Mouse (Mus musculus) midbrain, embryonic 12.5 days (tissue): ENCODE measurements around the gene Smg9. TPM values are rescaled to one million over a fixed set of nuclear protein-coding genes. Genes with fewer than 3 reads are reported as not detected.

Experiments
- ATAC-seq: fragments of 200-750 bp; cut with Nextera tagmentation; 2 replicates; pipeline ENCODE4 v1.8.0; 2017; ENCODE audit warnings: low read depth, moderate TSS enrichment, moderate library complexity; ENCODE audit not compliant: low FRiP score
- H3K27ac ChIP-seq: fragments of 300-500 bp; sonication (generic); replicated peaks from 2 replicates; pipeline ENCODE4 v1.5.1; 2016; ENCODE audit warnings: mild to moderate bottlenecking
- H3K27me3 ChIP-seq: fragments of 300-500 bp; sonication (generic); 2 replicates; pipeline ENCODE4 v1.6.1; 2016; ENCODE audit warnings: mild to moderate bottlenecking
- H3K36me3 ChIP-seq: fragments of 300-500 bp; sonication (generic); 2 replicates; pipeline ENCODE4 v1.6.1; 2016
- H3K4me1 ChIP-seq: fragments of 300-500 bp; sonication (generic); 2 replicates; pipeline ENCODE4 v1.6.1; 2016
- H3K4me2 ChIP-seq: fragments of 300-500 bp; sonication (generic); replicated peaks from 2 replicates; pipeline ENCODE4 v1.6.1; 2016; ENCODE audit warnings: mild to moderate bottlenecking, moderate library complexity
- H3K4me3 ChIP-seq: fragments of 300-500 bp; sonication (generic); 2 replicates; pipeline ENCODE4 v1.5.1; 2016; ENCODE audit warnings: mild to moderate bottlenecking
- H3K9ac ChIP-seq: fragments of 300-500 bp; sonication (generic); replicated peaks from 2 replicates; pipeline ENCODE4 v1.6.1; 2016; ENCODE audit warnings: mild to moderate bottlenecking, moderate library complexity
- H3K9me3 ChIP-seq: fragments of 300-500 bp; sonication (generic); 2 replicates; pipeline ENCODE4 v1.6.1; 2016; ENCODE audit warnings: mild to moderate bottlenecking
- WGBS: fragments of 180-500 bp; shearing (Covaris S2); methylation state at CpG from one replicate; pipeline ENCODE4 v1.1.7; 2016; 5-methylcytosine and 5-hydroxymethylcytosine counted together
- polyA plus RNA-seq: library from polyadenylated mRNA; unstranded; fragments of >200 nt; fragmentation: Nextera tagmentation; extraction: Ambion mirVana; gene quantifications from 2 replicates; pipeline ENCODE4 v1.2.1, GENCODE M21; 2016

Smg9 gene
- 30.9 and 32.4 TPM in 2 replicates for polyA plus RNA-seq

DNA sequence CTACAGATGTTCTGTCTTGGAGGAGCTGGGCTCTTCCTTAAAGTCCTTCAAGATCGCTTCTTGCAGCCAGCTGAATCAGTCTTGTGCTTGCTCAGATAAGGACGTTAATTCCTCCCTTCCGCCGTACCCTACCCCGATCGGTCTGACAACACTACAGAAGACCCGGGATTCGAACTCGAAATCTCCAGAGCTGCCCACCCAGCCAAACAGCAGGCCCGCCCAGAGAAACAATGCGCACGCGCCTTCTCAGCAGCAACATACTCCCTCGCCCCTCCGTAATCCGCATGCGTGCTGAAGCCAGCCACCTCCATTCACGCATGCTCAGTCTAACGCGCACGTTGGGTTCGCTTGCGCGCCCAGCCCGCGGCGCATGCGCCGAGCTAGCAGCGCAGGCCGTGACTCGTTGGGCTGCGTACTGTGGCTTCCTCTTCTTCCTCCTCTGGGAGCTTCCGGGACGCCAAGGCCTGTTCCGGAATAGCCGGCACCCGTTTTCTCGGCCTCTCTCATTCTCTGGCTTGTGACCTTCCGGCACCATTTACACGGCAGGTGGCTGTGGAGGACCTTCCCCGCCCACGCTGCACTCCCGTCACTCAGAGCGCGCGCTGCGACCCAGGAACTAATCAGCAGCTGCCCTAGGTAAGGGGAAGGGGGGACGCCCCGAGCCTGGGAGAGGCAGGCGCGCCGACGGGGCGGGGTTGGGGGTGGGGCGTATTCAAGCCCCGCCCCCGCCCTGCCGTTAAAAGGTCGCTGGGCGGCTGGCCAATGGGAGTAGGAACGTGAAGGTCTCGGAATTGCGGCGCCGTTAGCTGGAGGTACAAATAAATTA lies at the start of gene Smg9:
TSS of gene Smg9 (plus strand) at position 364 of the 826 bp plus-strand sequence.
- peaks cover 5% of the 10 kb centered on the region; the same call in 1 of the 2 replicates for H3K4me1 ChIP-seq
- H3K27ac ChIP-seq = peak within 1 kb of the TSS; percentile 97
- peak within 1 kb of the TSS; percentile 62 for H3K4me2 ChIP-seq
- H3K36me3 ChIP-seq = peaks cover 25% of the 10 kb centered on the region
- H3K4me3 ChIP-seq = peak within 1 kb of the TSS; percentile 66
- H3K9me3 ChIP-seq = no peaks in the 10 kb centered on the region
- 3% methylated on average over 66 of the region's 66 CpGs for WGBS
- no peaks in the 10 kb centered on the region for H3K27me3 ChIP-seq
- ATAC-seq = peak; percentile 97
- H3K9ac ChIP-seq = peak within 1 kb of the TSS; percentile 65

DNA sequence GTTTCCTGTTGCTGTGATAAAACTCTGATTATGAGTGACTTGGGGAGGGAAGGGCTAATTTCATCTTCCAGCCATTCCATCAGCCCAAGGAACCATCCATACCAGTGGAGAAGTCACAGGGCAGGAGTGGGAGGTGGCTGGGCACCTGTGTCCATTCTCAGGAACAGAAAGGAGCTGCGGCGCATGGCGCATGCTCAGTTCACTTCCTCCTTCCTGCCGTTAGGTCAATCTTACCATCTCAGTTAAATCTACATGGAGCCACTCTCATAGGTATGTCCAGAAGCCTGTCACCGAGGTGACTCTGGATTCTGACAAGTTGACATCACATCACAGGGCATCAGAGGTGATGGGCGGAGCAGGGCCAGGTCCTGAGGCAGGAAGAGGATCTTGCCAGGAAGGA lies 43.8 kb upstream of the Smg9 start:
- H3K9ac ChIP-seq = no peak overlapping the region
- H3K4me2 ChIP-seq = no peak overlapping the region
- WGBS = 89% methylated on average over 6 of the region's 6 CpGs
- no peak for ATAC-seq
- no peaks in the 10 kb centered on the region for H3K36me3 ChIP-seq
- H3K9me3 ChIP-seq = no peaks in the 10 kb centered on the region
- no peak overlapping the region for H3K4me3 ChIP-seq
- H3K4me1 ChIP-seq = no peaks in the 10 kb centered on the region
- no peak overlapping the region for H3K27ac ChIP-seq
- 0 out of 2 replicates have a peak, but pooled peaks cover 4% of the 10 kb centered on the region for H3K27me3 ChIP-seq

GRCm38 (mm10) chr7:24356081-24356480 lies 43.3 kb upstream of the Smg9 start:
- no peaks in the 10 kb centered on the region for H3K4me1 ChIP-seq
- 0 out of 2 replicates have a peak, but pooled peaks cover 4% of the 10 kb centered on the region for H3K27me3 ChIP-seq
- WGBS = 83% methylated on average over 10 of the region's 10 CpGs

DNA sequence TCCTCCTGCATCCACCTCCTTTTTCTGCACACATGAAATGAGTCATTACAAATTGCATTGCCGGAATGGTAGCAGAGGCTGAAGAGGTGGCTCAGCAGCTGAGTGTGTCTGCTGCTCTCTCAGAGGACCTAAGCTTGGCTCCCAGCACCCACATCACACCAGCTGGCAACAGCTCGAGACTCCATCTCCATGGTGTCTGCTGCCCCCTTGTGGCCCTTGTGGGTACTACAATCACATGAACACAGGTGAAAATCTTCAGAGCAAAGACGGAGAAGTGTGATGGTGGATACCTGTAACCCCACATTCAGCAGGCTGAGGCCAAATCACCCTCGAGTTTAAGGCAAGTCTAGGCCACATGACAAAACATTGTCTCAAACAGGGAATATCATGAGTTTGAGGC lies 41.5 kb upstream of the Smg9 start:
- Histone ChIP-seq H3K9me3 (no peaks in the 10 kb centered on the region), H3K27ac (no peak overlapping the region), H3K4me1 (no peaks in the 10 kb centered on the region), H3K36me3 (no peaks in the 10 kb centered on the region), H3K9ac (no peak overlapping the region), H3K4me3 (no peak overlapping the region), H3K27me3 (peaks cover 7% of the 10 kb centered on the region), H3K4me2 (no peak overlapping the region)
- no peak for ATAC-seq
- 55% methylated on average over 4 of the region's 4 CpGs for WGBS

More at GRCm38 (mm10) chr7:24356081-24356480, 43.3 kb upstream of the Smg9 start:
- H3K9ac ChIP-seq = no peak overlapping the region
- H3K4me3 ChIP-seq = no peak overlapping the region
- ATAC-seq = no peak
- H3K36me3 ChIP-seq = no peaks in the 10 kb centered on the region
- no peak overlapping the region for H3K4me2 ChIP-seq
- H3K27ac ChIP-seq = no peak overlapping the region
- H3K9me3 ChIP-seq = no peaks in the 10 kb centered on the region

DNA sequence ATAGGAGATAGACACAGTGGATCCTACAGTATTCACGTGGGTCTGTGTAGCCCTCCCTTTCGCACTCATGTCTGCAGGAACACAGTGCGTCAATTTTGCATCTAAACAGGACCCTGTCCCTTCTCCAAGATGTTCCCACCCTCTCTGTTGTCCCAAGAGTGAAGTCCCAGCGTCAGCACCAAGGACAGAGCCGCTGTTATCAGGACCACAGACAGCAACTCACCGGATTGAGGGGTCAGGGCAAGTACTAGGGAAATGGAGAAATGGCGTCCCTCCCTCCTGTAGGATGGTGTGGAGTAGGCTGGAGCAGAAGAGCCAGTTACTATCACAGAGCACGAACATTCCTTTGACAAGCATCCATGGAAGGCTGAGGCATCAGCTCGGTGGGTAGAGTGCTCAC lies 40.1 kb upstream of the Smg9 start:
- 28% methylated on average over 9 of the region's 9 CpGs for WGBS
- Histone ChIP-seq H3K9ac (no peak overlapping the region), H3K27ac (no peak overlapping the region), H3K36me3 (no peaks in the 10 kb centered on the region), H3K4me1 (no peaks in the 10 kb centered on the region), H3K27me3 (peaks cover 13% of the 10 kb centered on the region), H3K4me3 (no peak overlapping the region), H3K4me2 (no peak overlapping the region), H3K9me3 (no peaks in the 10 kb centered on the region)
- ATAC-seq = no peak

DNA sequence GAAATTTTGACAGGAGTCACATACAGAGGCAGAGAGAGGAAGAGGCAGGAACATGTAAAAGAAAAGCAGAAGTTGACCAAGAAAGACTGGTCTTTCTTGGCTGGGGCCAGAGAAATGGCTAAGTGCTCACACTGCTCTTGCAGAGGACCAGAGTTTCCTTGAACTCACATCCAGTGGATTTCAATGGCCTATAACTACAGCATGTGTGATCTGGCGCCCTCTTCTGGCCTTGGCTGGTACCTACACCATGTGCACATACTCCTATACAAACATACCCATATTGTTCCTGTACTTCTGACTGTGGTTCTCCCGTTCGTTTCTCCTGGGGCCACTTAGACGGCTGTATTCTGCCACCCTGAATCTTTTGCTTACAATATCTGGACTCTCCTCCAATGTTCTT lies 38.4 kb upstream of the Smg9 start:
- no peaks in the 10 kb centered on the region for H3K9me3 ChIP-seq
- 67% methylated on average over 4 of the region's 4 CpGs for WGBS
- ATAC-seq = no peak
- no peak overlapping the region for H3K9ac ChIP-seq
- no peak overlapping the region for H3K27ac ChIP-seq
- H3K4me1 ChIP-seq = no peaks in the 10 kb centered on the region
- no peaks in the 10 kb centered on the region for H3K36me3 ChIP-seq
- no peak overlapping the region for H3K4me3 ChIP-seq
- no peak overlapping the region for H3K4me2 ChIP-seq
- peaks cover 13% of the 10 kb centered on the region for H3K27me3 ChIP-seq

- WGBS = 31% methylated on average over 6 of the region's 7 CpGs
- H3K4me3 ChIP-seq = no peak overlapping the region
- no peak for ATAC-seq
- H3K27me3 ChIP-seq = peaks cover 13% of the 10 kb centered on the region
- H3K9ac ChIP-seq = no peak overlapping the region
- H3K36me3 ChIP-seq = no peaks in the 10 kb centered on the region
- no peaks in the 10 kb centered on the region for H3K4me1 ChIP-seq
- no peak overlapping the region for H3K4me2 ChIP-seq
- H3K9me3 ChIP-seq = no peaks in the 10 kb centered on the region
- no peak overlapping the region for H3K27ac ChIP-seq
Measured at GRCm38 (mm10) chr7:24363228-24363627, 36.2 kb upstream of the Smg9 start.

GRCm38 (mm10) chr7:24364827-24365226 lies 34.6 kb upstream of the Smg9 start:
- H3K4me3 ChIP-seq = no peak overlapping the region
- peaks cover 13% of the 10 kb centered on the region for H3K27me3 ChIP-seq
- no peaks in the 10 kb centered on the region for H3K4me1 ChIP-seq
- 27% methylated on average over 10 of the region's 10 CpGs for WGBS
- no peak overlapping the region for H3K27ac ChIP-seq
- ATAC-seq = peak; percentile 78; the same call in 1 of the 2 replicates
- H3K9me3 ChIP-seq = no peaks in the 10 kb centered on the region
- H3K36me3 ChIP-seq = no peaks in the 10 kb centered on the region
- no peak overlapping the region for H3K9ac ChIP-seq
- H3K4me2 ChIP-seq = no peak overlapping the region

DNA sequence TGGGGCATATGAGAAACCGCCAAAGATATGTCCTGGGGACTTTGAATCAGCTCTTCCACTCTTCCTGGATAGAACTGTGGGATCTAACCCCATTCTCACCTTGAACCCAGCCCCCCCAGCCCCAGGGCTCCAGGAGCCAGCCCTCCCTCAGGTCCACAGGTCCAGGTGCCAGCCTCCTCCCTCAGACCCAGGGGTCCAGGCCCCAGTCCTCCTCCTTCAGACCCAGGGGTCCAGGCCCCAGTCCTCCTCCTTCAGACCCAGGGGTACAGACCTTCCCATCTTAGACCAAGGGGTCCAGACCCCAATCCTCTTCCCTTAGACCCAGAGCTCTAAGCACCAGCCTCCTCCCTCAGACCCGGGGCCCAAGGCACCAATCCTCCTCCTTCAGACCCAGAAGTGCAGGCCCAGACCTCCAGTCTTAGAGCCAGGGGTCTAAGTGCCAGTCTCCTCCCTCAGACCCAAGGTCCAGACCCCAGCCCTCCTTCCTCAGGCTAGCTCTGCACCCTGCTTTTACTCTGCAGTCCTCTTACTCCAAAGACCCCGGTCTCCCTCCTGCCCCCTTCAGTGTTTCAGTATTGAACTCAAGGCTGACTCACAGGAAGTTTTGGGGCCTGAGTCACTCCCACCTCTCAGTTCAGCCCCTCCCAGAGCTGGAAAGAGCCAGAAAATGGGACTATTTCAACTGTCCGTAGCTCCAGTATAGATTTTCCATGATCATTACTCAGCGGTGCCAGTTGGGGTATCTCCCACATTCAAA lies 34.0 kb upstream of the Smg9 start:
- Histone ChIP-seq H3K36me3 (no peaks in the 10 kb centered on the region), H3K27me3 (peaks cover 16% of the 10 kb centered on the region), H3K9ac (no peak overlapping the region), H3K27ac (no peak overlapping the region), H3K9me3 (no peaks in the 10 kb centered on the region), H3K4me1 (no peaks in the 10 kb centered on the region), H3K4me3 (no peak overlapping the region), H3K4me2 (no peak overlapping the region)
- WGBS = 81% methylated on average over 5 of the region's 5 CpGs
- ATAC-seq = peak; percentile 55; the same call in 1 of the 2 replicates

DNA sequence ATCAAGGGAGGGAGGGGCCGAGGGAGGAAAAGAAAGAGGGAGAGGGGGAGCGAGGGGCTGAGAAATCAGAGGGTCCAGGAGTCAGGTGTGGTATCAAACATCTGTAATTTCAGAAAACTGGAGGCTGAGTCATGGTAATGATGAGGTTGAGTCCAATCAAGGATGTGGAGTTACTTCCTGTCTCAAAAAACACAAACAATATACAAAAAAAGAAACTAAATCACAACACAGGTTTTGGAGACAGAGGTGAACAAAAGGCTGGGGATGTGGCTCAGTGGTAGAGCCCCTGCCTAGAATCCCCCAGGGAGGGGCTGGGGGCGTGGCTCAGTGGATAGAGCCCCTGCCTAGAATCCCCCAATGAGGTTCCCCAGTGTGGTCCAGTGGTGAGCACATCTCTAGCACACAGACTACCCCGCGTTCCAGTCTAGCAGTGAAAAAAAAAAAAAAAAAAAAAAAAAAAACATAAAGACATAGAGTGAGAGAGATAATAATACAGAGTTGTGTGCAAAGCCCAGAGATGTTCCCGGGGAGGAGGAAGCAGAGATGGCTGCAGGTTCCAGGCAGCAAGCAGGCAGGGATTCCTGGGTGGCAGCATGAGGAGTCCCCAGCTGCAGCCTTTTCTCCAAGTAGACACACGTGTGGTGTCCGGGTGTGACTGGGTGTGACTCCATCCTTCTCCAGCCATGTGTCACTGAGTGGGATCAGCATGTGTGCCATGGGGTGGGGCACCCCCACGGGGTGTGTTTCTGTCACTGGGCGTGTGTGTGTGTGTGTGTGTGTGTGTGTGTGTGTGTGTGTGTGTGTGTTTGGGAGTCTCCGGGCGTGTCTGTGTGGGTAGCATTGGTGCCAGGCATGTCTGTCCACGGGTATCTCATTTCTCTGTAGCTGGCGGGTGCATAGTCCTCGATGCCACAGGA lies 32.4 kb upstream of the Smg9 start:
- H3K4me1 ChIP-seq = no peaks in the 10 kb centered on the region
- no peak overlapping the region for H3K4me2 ChIP-seq
- peaks cover 14% of the 10 kb centered on the region for H3K27me3 ChIP-seq
- no peak overlapping the region for H3K9ac ChIP-seq
- no peak overlapping the region for H3K4me3 ChIP-seq
- no peak for ATAC-seq
- no peaks in the 10 kb centered on the region for H3K9me3 ChIP-seq
- H3K27ac ChIP-seq = no peak overlapping the region
- H3K36me3 ChIP-seq = no peaks in the 10 kb centered on the region
- 78% methylated on average over 15 of the region's 15 CpGs for WGBS

DNA sequence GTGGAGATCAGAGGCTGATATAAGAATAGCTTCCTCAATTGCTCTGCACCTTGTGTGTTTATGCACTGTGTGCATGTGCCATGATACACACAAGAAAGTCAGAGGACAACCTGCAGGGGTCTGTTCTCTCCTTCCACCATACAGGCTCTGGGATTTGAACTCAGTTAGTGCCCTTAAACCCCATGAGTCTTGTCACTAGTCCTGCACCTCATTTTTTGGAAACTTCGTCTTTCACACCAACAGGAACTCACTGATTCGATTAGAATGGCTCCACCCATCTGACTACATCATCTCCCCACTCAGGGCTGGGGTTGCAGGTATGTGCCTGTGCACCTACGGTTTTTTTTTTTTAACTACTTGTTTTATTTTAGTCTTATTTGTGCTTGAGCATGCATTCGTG lies 31.2 kb upstream of the Smg9 start:
- no peak overlapping the region for H3K4me3 ChIP-seq
- ATAC-seq = no peak
- peaks cover 2% of the 10 kb centered on the region for H3K4me1 ChIP-seq
- H3K4me2 ChIP-seq = no peak overlapping the region
- H3K9me3 ChIP-seq = no peaks in the 10 kb centered on the region
- H3K27me3 ChIP-seq = peaks cover 8% of the 10 kb centered on the region; the same call in 1 of the 2 replicates
- no peak overlapping the region for H3K9ac ChIP-seq
- WGBS = 83% methylated on average over 4 of the region's 4 CpGs
- H3K36me3 ChIP-seq = no peaks in the 10 kb centered on the region
- H3K27ac ChIP-seq = no peak overlapping the region
